Mouse (Mus musculus): ENCODE measurements around the gene Fam181b.

DNA sequence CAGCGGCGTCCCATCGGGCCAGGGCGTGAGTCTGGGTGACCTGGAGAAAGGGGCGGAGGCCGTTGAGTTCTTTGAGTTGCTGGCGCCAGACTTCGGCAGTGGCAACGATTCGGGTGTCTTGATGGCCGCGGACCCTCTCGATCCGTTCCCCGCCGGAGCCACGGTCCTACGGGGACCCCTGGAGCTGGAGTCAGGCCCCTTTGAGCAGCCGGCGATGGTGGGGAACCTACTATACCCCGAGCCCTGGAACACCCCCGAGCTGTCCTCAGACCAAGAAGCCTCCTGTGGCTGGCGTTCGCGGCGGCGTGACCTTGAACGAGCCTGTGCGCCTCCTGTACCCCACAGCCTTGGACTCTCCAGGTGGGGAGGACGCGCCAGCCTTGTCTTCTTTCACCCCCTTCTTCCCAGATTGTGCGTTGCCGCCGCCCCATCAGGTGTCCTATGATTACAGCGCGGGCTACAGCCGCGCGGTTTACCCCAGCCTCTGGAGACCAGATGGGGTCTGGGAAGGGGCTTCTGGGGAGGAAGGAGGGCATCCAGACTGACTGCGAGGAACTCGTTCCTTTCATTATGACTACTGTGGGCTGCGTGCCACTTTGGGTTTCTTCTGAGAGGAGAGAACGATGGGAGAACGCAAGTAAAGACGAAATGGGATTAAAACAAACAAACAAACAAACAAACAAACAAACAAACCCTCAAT is 1.2 kb downstream of the Fam181b start:
- no peak for TF ChIP-seq CTCF (IDR thresholded peaks at IDR 0.05; ENCODE audit: insufficient read depth, low read length)
- TF ChIP-seq POLR2A (IDR thresholded peaks at IDR 0.05; ENCODE audit: borderline replicate concordance, extremely low read depth, low read depth, low read length) = no peak

Measured in lung, adult 2 months (tissue).